Mouse (Mus musculus) right cerebral cortex, postnatal 14 days (tissue): ENCODE data around the gene Dguok.

ENCODE experiments used
- DNase-seq: peaks from one replicate; pipeline ENCODE4 v3.0.0; 2022

Gene Dguok

DNA sequence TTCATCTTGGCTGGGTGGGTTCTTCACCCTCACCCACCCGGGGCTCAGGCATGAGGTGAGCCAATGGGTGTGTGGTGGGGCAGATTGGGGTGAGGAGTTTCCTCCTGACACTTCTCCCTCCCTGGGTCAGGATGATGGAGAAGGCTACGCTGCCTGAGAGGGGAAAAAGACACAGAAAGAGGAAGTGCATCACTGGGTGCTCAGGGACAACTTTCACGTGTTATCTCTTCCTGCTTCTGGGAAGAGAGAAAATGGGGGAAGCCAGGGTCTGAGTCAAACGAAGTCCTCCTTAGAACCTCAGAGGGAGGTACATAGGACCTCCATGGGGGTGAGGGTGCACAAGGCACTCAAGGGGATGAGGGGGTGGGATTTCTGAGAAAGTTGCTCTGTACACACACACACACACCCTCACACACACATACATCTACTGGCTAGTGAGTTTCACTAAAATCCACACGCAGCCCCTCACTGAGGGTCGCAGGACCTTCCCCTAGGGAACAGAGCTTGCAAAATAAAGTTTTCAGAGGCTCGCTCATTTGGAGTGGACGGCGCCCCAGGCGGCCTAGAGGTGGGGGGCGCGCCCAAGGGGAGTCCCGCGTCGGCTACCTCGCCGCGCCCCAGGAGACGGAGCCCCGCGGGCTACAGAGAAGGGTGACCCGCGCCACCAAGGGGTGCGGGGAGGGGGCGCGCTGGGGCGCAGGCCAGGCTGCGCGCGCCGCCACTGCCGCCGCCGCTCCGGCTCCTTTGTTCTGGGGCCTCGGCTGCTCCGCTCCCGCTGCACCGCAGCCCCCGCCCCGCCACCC is 51.2 kb downstream of the Dguok start:
- no peak for DNase-seq

DNA sequence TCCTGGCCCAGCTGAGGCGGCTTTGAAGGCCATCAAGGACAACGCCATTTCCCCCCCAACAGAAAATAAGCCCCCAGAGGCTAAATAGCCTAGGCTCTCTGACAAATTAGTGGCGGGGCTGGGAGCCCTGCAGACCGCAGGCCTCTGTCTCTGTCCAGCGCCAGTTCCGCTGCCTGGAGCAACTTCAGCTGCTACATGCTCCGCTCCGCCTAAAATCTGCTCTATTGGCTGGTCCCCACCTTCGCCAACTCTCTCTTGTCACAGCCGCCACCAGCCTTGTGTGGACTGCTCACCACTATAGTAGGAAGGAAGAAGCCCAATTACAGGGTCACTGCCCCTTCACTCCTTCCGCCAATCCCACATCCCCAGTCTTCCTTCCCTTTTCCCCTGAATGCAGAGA is 53.1 kb downstream of the Dguok start:
- no peak for DNase-seq

GRCm38 (mm10) chr6:83450451-83451303 is 56.1 kb downstream of the Dguok start:
- DNase-seq: no peak

DNA sequence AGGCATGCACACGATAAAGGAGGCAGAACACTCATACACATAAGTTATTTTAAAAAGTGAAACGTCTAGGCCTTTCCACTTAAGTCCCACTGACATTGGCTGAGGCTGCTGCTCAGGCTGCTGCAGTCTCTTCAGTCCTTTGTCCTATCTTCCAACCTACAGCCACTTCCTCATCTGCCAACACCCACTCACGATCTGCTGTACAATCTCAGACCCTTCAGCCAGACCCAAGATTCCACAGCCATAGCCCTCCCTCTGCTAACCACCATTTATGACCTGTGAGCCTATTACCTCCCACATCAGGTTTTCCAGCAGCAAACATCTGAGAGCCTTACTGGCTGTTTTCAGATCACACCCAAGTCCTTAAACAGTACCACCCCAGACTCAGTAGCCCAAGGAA is 57.3 kb downstream of the Dguok start:
- no peak for DNase-seq

DNA sequence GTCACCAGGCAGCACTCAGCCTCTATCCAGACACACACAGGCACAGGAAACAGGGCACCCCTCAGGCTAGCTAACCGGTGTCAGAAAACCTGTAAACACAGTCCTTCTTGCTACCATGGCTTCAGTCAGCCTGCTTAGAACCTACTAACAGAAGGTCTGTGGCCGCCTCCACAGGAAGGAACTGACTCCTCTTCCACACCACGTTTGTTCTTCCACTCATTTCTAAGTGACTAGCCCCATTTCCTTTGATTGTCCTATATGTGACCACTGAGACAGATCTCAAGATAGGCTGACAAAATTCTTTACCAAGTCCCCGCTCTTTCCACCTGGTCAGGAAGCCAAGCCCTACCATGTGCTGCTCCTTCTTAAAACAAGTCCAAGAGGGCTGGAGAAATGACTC is 57.9 kb downstream of the Dguok start:
- DNase-seq: no peak

DNA sequence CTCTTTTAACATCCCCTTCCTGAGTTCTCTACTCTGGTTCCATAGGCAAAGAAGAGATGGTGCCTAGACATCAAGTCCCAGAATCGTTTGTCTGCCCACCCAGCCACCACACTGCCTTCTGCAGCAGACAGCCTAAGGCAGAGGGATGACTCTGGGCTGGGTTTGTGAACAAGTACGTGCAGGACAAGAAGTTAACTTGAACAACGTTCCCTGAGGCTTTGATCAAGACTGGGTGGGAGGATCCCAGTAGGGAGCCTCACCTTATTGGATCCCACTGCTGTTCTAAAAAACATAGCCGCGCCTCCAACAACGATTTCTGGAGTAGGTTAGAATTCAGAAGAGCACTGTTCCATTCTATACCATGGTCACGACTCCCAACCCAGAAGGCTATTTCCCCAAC is 59.7 kb downstream of the Dguok start:
- no peak for DNase-seq

DNA sequence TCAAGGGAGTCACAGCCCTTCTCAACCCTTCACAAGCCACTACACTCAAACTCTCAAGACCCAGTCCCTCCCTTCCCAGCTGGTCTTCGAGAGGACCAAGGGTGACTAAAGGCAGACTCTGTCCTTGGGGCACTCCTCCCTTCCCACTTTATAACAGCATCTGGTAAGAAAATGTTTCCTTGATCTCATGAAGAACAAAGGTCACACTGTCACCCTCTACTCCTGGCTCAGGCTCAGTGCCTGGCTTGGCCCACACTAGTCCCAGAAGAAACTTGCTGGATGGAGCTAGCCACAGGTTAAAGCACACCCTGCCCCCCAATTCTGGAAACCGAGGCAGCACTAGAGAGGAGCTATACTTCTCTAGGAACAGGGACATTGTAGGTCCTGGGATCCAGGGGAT is 61.0 kb downstream of the Dguok start:
- DNase-seq: no peak

GRCm38 (mm10) chr6:83443441-83444340 is 63.1 kb downstream of the Dguok start:
- peak; percentile 66 for DNase-seq

DNA sequence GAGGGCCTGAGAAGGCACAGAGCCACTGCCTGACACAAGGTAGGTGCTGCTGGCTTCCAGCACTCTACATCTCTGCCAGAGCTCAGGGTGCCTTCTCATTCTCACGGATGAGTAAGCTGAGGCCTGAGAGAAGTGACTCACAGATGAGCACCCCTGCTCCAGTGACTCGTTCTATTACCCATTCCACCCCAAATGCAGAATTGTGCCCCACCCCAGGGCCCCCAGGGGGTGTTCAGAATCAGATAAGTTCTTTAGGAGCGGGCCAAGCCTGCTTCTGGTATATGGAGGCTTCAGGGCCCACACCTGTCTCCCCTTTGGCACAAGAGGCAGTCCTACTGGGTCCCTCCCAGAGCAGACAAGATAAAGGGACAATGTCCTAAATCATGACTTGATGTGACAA is 64.1 kb downstream of the Dguok start:
- DNase-seq: no peak

- peak; percentile 88 for DNase-seq
Measured at GRCm38 (mm10) chr6:83441259-83442061, 65.3 kb downstream of the Dguok start.

GRCm38 (mm10) chr6:83440510-83441258 is 66.1 kb downstream of the Dguok start:
- DNase-seq: peak; percentile 89

GRCm38 (mm10) chr6:83440197-83440509 is 66.6 kb downstream of the Dguok start:
- no peak for DNase-seq

- peak; percentile 61 for DNase-seq
Measured at GRCm38 (mm10) chr6:83439781-83440180, 67.0 kb downstream of the Dguok start.

- DNase-seq: no peak
Measured at GRCm38 (mm10) chr6:83439119-83439767, 67.5 kb downstream of the Dguok start.

GRCm38 (mm10) chr6:83438584-83438983 is 68.2 kb downstream of the Dguok start:
- no peak for DNase-seq

- DNase-seq: no peak
Measured at GRCm38 (mm10) chr6:83437802-83438201, 69.0 kb downstream of the Dguok start.

GRCm38 (mm10) chr6:83437225-83437624 is 69.5 kb downstream of the Dguok start:
- DNase-seq: no peak

DNA sequence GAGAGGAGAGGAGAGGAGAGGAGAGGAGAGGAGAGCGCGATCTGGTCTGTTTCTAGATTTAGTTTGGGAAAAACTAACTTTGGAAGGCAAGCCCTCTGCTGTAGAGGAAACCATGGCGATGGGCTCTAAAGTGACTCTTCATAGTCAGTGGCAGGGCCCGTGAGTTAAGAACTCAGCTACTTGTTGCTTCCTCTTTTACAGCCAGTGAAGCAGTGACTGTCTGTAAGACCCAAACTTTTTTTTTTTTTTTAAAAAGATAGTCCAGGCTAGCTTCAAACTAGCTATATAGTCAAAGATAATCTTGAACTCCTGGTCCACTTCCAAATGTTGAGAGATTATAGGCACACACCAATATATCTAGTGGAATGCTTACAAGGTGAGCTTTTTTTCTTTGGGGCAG is 70.2 kb downstream of the Dguok start:
- no peak for DNase-seq

GRCm38 (mm10) chr6:83435174-83435573 is 71.6 kb downstream of the Dguok start:
- DNase-seq: no peak

DNA sequence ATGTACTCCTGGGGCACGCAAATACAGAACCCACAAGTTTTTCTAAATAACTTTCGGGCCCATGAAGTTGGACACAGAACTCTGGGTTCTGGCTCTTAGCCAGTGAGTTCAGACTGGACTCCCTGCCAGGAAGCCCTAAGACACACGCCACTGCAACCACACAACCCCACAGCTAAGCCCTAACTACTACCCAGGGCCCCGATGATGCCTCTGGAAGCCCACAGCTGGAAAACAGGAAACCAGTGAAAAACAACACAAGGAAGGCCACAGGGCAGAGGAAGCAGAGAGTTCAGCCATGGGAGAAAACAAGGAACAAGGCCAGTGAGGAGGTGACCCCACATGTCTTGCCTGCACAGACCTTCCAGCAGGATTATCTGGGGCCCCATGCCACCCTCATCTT is 73.2 kb downstream of the Dguok start:
- no peak for DNase-seq

DNA sequence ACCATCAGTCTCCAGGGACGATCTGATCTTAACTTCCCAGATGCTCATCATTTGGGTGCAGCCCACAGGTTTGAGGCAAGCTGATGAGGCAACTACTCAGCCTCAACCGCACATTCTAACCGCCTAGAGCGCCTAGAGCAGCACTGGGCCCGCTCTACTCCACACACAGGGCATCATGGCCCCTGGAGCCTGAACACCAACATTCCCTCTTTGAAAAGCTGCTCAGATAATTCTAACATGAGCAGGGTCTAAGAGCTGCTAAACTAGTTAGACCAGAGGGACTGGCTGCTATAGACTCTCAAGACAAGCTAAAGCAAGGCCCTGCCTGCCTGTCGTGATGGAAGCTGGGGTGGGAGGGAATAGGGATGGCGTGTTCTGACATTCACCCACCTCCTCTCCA is 73.8 kb downstream of the Dguok start:
- no peak for DNase-seq
